Mouse (Mus musculus) lung, postnatal 0 days (tissue): ENCODE data around the gene Fn1. TPM values are rescaled to one million over a fixed set of nuclear protein-coding genes. Genes with fewer than 3 reads are reported as not detected.

Experiments
- ATAC-seq: fragments of 200-750 bp; cut with Nextera tagmentation; 2 replicates; pipeline ENCODE4 v1.8.0; 2017; ENCODE audit warnings: moderate library complexity
- DNase-seq: peaks from one replicate; pipeline ENCODE4 v3.0.0-alpha.2; 2016; ENCODE audit warnings: low spot score
- H3K27ac ChIP-seq: fragments of 300-500 bp; sonication (generic); 2 replicates; pipeline ENCODE4 v1.5.1; 2014; ENCODE audit warnings: antibody characterized with exemption, mild to moderate bottlenecking, low read length, mixed read lengths
- H3K27me3 ChIP-seq: fragments of 300-500 bp; sonication (generic); replicated peaks from 2 replicates; pipeline ENCODE4 v1.6.1; 2014; ENCODE audit warnings: low read length, mixed read lengths; ENCODE audit not compliant: insufficient read depth
- H3K36me3 ChIP-seq: fragments of 300-500 bp; sonication (generic); 2 replicates; pipeline ENCODE4 v1.6.1; 2014; ENCODE audit warnings: low read length, mixed read lengths; ENCODE audit not compliant: insufficient read depth
- H3K4me1 ChIP-seq: fragments of 300-500 bp; sonication (generic); 2 replicates; pipeline ENCODE4 v1.6.1; 2014; ENCODE audit warnings: antibody characterized with exemption, low read depth, low read length, mixed read lengths; ENCODE audit not compliant: insufficient read depth
- H3K4me2 ChIP-seq: fragments of 300-500 bp; sonication (generic); replicated peaks from 2 replicates; pipeline ENCODE4 v1.6.1; 2014; ENCODE audit warnings: low read depth, mild to moderate bottlenecking, low read length, moderate library complexity, mixed read lengths
- H3K4me3 ChIP-seq: fragments of 300-500 bp; sonication (generic); 2 replicates; pipeline ENCODE4 v1.5.1; 2014; ENCODE audit warnings: low read depth, low read length
- H3K9ac ChIP-seq: fragments of 300-500 bp; sonication (generic); replicated peaks from 2 replicates; pipeline ENCODE4 v1.6.1; 2014; ENCODE audit warnings: low read depth, mild to moderate bottlenecking
- H3K9me3 ChIP-seq: fragments of 300-500 bp; sonication (generic); 2 replicates; pipeline ENCODE4 v1.6.1; 2016; ENCODE audit warnings: low read length, mixed read lengths
- CTCF ChIP-seq: IDR thresholded peaks from 2 replicates; pipeline ENCODE4 v1.5.1; 2016; ENCODE audit warnings: antibody characterized with exemption, mild to moderate bottlenecking
- EP300 ChIP-seq: IDR thresholded peaks from 2 replicates; pipeline ENCODE4 v1.6.1; 2016; ENCODE audit warnings: antibody characterized with exemption, mild to moderate bottlenecking, control low read depth
- WGBS: fragments of 180-500 bp; shearing (Covaris S2); extraction: QIAGEN DNeasy Blood & Tissue Kit; methylation state at CpG from one replicate; pipeline ENCODE4 v1.1.7; 2014; 5-methylcytosine and 5-hydroxymethylcytosine counted together
- polyA plus RNA-seq: library from polyadenylated mRNA; unstranded; fragments of >200 nt; fragmentation: Nextera tagmentation; extraction: Ambion mirVana; gene quantifications from 2 replicates; pipeline ENCODE4 v1.2.1, GENCODE M21; 2015

Fn1 gene
- polyA plus RNA-seq, 1 experiment from 2014 or later, result 295 TPM

- no peak overlapping the region for H3K4me3 ChIP-seq
- H3K27me3 ChIP-seq, result no peaks in the 10 kb centered on the region
- H3K4me2 ChIP-seq, result no peak overlapping the region
- no peak overlapping the region for H3K27ac ChIP-seq
- ATAC-seq (no peak), DNase-seq (no peak)
- no peak overlapping the region for H3K9ac ChIP-seq
- H3K36me3 ChIP-seq, result peaks cover 22% of the 10 kb centered on the region
- no peaks in the 10 kb centered on the region for H3K9me3 ChIP-seq
- no peak for TF ChIP-seq CTCF
- TF ChIP-seq EP300, result no peak
- WGBS, result 86% methylated on average over 2 of the region's 2 CpGs
- H3K4me1 ChIP-seq, result no peaks in the 10 kb centered on the region
These were observed 31.5 kb downstream of the Fn1 start for GRCm38 (mm10) chr1:71621526-71621925.

- H3K4me3 ChIP-seq, result no peak overlapping the region
These were observed 38.3 kb downstream of the Fn1 start for GRCm38 (mm10) chr1:71614545-71615246.

GRCm38 (mm10) chr1:71612256-71612655, 40.7 kb downstream of the Fn1 start:
- ATAC-seq (no peak), DNase-seq (no peak)
- Histone ChIP-seq H3K4me2 (no peak overlapping the region), H3K4me3 (no peak overlapping the region), H3K27me3 (no peaks in the 10 kb centered on the region), H3K27ac (no peak overlapping the region), H3K4me1 (no peaks in the 10 kb centered on the region), H3K36me3 (peaks cover 12% of the 10 kb centered on the region; the same call in 1 of the 2 replicates), H3K9me3 (no peaks in the 10 kb centered on the region), H3K9ac (no peak overlapping the region)
- 91% methylated on average over 21 of the region's 21 CpGs for WGBS
- TF ChIP-seq EP300, result no peak
- no peak for TF ChIP-seq CTCF

More at GRCm38 (mm10) chr1:71614545-71615246, 38.3 kb downstream of the Fn1 start:
- H3K27me3 ChIP-seq, result no peaks in the 10 kb centered on the region
- 87% methylated on average over 8 of the region's 8 CpGs for WGBS
- TF ChIP-seq EP300, result no peak
- TF ChIP-seq CTCF, result no peak
- H3K9me3 ChIP-seq, result no peaks in the 10 kb centered on the region
- no peaks in the 10 kb centered on the region for H3K4me1 ChIP-seq
- H3K4me2 ChIP-seq, result no peak overlapping the region
- DNase-seq (no peak), ATAC-seq (no peak)
- peaks cover 9% of the 10 kb centered on the region; the same call in 1 of the 2 replicates for H3K36me3 ChIP-seq
- H3K9ac ChIP-seq, result no peak overlapping the region
- no peak overlapping the region for H3K27ac ChIP-seq

- Histone ChIP-seq H3K27ac (no peak overlapping the region), H3K27me3 (no peaks in the 10 kb centered on the region), H3K4me2 (no peak overlapping the region), H3K4me3 (no peak overlapping the region), H3K9ac (no peak overlapping the region), H3K4me1 (no peaks in the 10 kb centered on the region), H3K9me3 (no peaks in the 10 kb centered on the region), H3K36me3 (peaks cover 15% of the 10 kb centered on the region; the same call in 1 of the 2 replicates)
- DNase-seq (no peak), ATAC-seq (no peak)
- TF ChIP-seq EP300 (no peak), CTCF (no peak)
- 89% methylated on average over 5 of the region's 5 CpGs for WGBS
These were observed 43.1 kb downstream of the Fn1 start for GRCm38 (mm10) chr1:71609916-71610315.

- ATAC-seq (no peak), DNase-seq (no peak)
- 95% methylated on average over 37 of the region's 37 CpGs for WGBS
- Histone ChIP-seq H3K4me3 (no peak overlapping the region), H3K4me1 (no peaks in the 10 kb centered on the region), H3K36me3 (peaks cover 11% of the 10 kb centered on the region; the same call in 1 of the 2 replicates), H3K9ac (no peak overlapping the region), H3K27me3 (no peaks in the 10 kb centered on the region), H3K4me2 (no peak overlapping the region), H3K9me3 (no peaks in the 10 kb centered on the region), H3K27ac (no peak overlapping the region)
- TF ChIP-seq CTCF, result no peak
- no peak for TF ChIP-seq EP300
These were observed 43.8 kb downstream of the Fn1 start for GRCm38 (mm10) chr1:71609057-71609775.

GRCm38 (mm10) chr1:71606600-71607325, 46.2 kb downstream of the Fn1 start:
- H3K9me3 ChIP-seq, result no peaks in the 10 kb centered on the region
- H3K9ac ChIP-seq, result no peak overlapping the region
- ATAC-seq (no peak), DNase-seq (no peak)
- TF ChIP-seq CTCF (no peak), EP300 (no peak)
- H3K4me3 ChIP-seq, result no peak overlapping the region
- H3K27ac ChIP-seq, result no peak overlapping the region
- no peaks in the 10 kb centered on the region for H3K27me3 ChIP-seq
- 0 out of 2 replicates have a peak, but pooled peaks cover 11% of the 10 kb centered on the region for H3K36me3 ChIP-seq
- WGBS, result 86% methylated on average over 8 of the region's 8 CpGs
- no peaks in the 10 kb centered on the region for H3K4me1 ChIP-seq
- no peak overlapping the region for H3K4me2 ChIP-seq
